Mouse (Mus musculus) right cerebral cortex, postnatal 14 days (tissue): Measurements from ENCODE around the gene Twist2.
A peak's percentile ranks its signal among the peaks of the same experiment; 100 is the strongest.

Experiments
- DNase-seq: peaks from one replicate; pipeline ENCODE4 v3.0.0; 2022

Twist2 gene

GRCm38 (mm10) chr1:91875042-91875720 lies 73.9 kb downstream of the Twist2 start:
- no peak for DNase-seq

- DNase-seq: no peak
Observed at GRCm38 (mm10) chr1:91878696-91879095, 77.4 kb downstream of the Twist2 start.

GRCm38 (mm10) chr1:91880156-91880555 lies 78.9 kb downstream of the Twist2 start:
- peak; percentile 27 for DNase-seq

GRCm38 (mm10) chr1:91880899-91881298 lies 79.6 kb downstream of the Twist2 start:
- DNase-seq: no peak

GRCm38 (mm10) chr1:91883115-91883514 lies 81.9 kb downstream of the Twist2 start:
- no peak for DNase-seq

- no peak for DNase-seq
Observed at GRCm38 (mm10) chr1:91893598-91893997, 92.3 kb downstream of the Twist2 start.

GRCm38 (mm10) chr1:91894286-91894685 lies 93.0 kb downstream of the Twist2 start:
- DNase-seq: no peak

GRCm38 (mm10) chr1:91897078-91897477 lies 95.8 kb downstream of the Twist2 start:
- DNase-seq: no peak
